Mouse (Mus musculus): Measurements from ENCODE around the gene Esr1. TPM values are rescaled to one million over a fixed set of nuclear protein-coding genes. Genes with fewer than 3 reads are reported as not detected.

Gene Esr1
- polyA plus RNA-seq, 1 experiment from 2014 or later, result 1.2 TPM

DNA sequence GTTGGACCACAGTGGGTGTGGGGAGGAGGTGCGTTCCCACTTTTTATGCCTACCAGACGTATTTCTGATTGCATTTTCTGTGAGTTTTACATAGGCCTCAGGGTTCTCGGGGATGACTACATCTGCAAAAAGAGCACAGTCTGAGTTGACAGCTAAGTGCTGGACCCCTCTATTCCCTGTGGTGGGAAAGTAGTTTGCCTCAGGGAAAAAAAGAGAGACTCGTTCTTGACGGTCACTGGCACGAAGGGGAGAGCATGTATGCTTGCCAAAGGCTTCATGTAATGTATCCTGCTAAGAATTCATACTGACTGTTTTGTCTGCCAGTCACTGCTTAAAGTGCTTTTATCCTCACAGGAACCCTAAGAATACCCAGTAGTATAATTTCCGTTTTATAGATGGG lies 433.8 kb downstream of the Esr1 start:
- Histone ChIP-seq H3K79me2 (ENCODE audit: inconsistent target) (no peaks in the 10 kb centered on the region), H3K27ac (no peak overlapping the region), H3K36me3 (ENCODE audit: inconsistent target) (peaks cover 33% of the 10 kb centered on the region; the same call in 1 of the 2 replicates), H3K4me3 (ENCODE audit: inconsistent target) (no peak overlapping the region)
- 94% methylated on average over 7 of the region's 7 CpGs for WGBS (ENCODE audit: missing documents)

DNA sequence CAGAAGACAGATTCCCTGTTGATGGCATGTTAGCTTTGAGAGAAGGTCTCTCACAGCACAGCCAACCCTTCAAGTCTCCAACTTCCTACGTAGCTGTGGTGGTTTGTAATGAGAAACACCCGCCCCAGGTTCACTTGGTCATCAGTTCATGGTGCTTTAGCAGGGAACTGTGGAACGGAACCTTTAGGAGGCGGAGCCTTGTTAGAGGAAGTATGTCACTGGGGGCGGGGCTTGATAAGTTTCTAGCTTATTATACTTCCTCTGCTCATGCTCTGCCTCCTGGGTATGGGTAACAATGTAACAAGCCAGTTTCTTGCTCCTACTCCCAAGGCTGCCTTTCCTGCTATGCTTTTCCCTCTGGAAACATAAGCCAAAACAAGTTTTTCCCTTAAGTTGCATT lies 434.3 kb downstream of the Esr1 start:
- 95% methylated on average over 5 of the region's 5 CpGs for WGBS (ENCODE audit: missing documents)
- Histone ChIP-seq H3K27ac (no peak overlapping the region), H3K79me2 (ENCODE audit: inconsistent target) (no peaks in the 10 kb centered on the region), H3K36me3 (ENCODE audit: inconsistent target) (peaks cover 31% of the 10 kb centered on the region; the same call in 1 of the 2 replicates), H3K4me3 (ENCODE audit: inconsistent target) (no peak overlapping the region)

Other genes starting within 250 kb of the Esr1 start
- gene Zbtb2, start 223.5 kb upstream of the Esr1 start, polyA plus RNA-seq (2018), result 8.1 to 9.6 TPM (median 8.4 TPM) in 3 replicates
- gene Rmnd1, start 179.2 kb upstream of the Esr1 start, polyA plus RNA-seq (2018), result 23.4 to 43.3 TPM (median 41.0 TPM) in 3 replicates
- gene Armt1, start 179.1 kb upstream of the Esr1 start, polyA plus RNA-seq (2018), result 10.8 to 12.4 TPM (median 11.5 TPM) in 3 replicates
- not detected in 3 replicates for gene Ccdc170, start 129.1 kb upstream of the Esr1 start, polyA plus RNA-seq (2018)